Mouse (Mus musculus): Measurements from ENCODE around the gene Nucks1.
A peak's percentile ranks its signal among the peaks of the same experiment; 100 is the strongest.

GRCm38 (mm10) chr1:131867093-131867945 lies 43.0 kb upstream of the Nucks1 start, which contains the start of gene Rab29:
- peak; percentile 88 for TF ChIP-seq CTCF (conservative IDR thresholded peaks at IDR 0.05; ENCODE audit: insufficient read depth, insufficient read length, low read depth, low read length)
- TF ChIP-seq POLR2A (IDR thresholded peaks at IDR 0.05; ENCODE audit: low read depth, low read length) = no peak

All from kidney, adult 2 months (tissue).